Mouse (Mus musculus) forebrain, embryonic 12.5 days (tissue): ENCODE results near the gene Gcnt1. TPM values are rescaled to one million over a fixed set of nuclear protein-coding genes. Genes with fewer than 3 reads are reported as not detected.

ENCODE experiments used
- ATAC-seq: fragments of 200-750 bp; cut with Nextera tagmentation; 2 replicates; pipeline ENCODE4 v1.8.0; 2017; ENCODE audit warnings: moderate TSS enrichment; ENCODE audit not compliant: low FRiP score
- H3K27ac ChIP-seq: fragments of 300-500 bp; sonication (generic); 2 replicates; pipeline ENCODE4 v1.5.1; 2016; ENCODE audit warnings: mild to moderate bottlenecking
- H3K27me3 ChIP-seq: fragments of 300-500 bp; sonication (generic); 2 replicates; pipeline ENCODE4 v1.6.1; 2016; ENCODE audit warnings: mild to moderate bottlenecking
- H3K36me3 ChIP-seq: fragments of 300-500 bp; sonication (generic); replicated peaks from 2 replicates; pipeline ENCODE4 v1.6.1; 2016; ENCODE audit warnings: mild to moderate bottlenecking
- H3K4me1 ChIP-seq: fragments of 300-500 bp; sonication (generic); 2 replicates; pipeline ENCODE4 v1.6.1; 2016
- H3K4me2 ChIP-seq: fragments of 300-500 bp; sonication (generic); 2 replicates; pipeline ENCODE4 v1.6.1; 2016; ENCODE audit warnings: mild to moderate bottlenecking, moderate library complexity
- H3K4me3 ChIP-seq: fragments of 300-500 bp; sonication (generic); replicated peaks from 2 replicates; pipeline ENCODE4 v1.5.1; 2016; ENCODE audit warnings: mild to moderate bottlenecking
- H3K9ac ChIP-seq: fragments of 300-500 bp; sonication (generic); 2 replicates; pipeline ENCODE4 v1.6.1; 2016; ENCODE audit warnings: mild to moderate bottlenecking
- H3K9me3 ChIP-seq: fragments of 300-500 bp; sonication (generic); 2 replicates; pipeline ENCODE4 v1.6.1; 2016
- WGBS: fragments of 180-500 bp; shearing (Covaris S2); methylation state at CpG from one replicate; pipeline ENCODE4 v1.1.7; 2016; 5-methylcytosine and 5-hydroxymethylcytosine counted together
- polyA plus RNA-seq: library from polyadenylated mRNA; unstranded; fragments of >200 nt; fragmentation: Nextera tagmentation; extraction: Ambion mirVana; gene quantifications from 2 replicates; pipeline ENCODE4 v1.2.1, GENCODE M21; 2016

The Gcnt1 gene
- polyA plus RNA-seq, 1 experiment from 2014 or later = 2.3 TPM

GRCm38 (mm10) chr19:17364741-17365140 is 7.9 kb downstream of the Gcnt1 start:
- H3K9me3 ChIP-seq = no peaks in the 10 kb centered on the region
- no peak overlapping the region for H3K27ac ChIP-seq
- no peaks in the 10 kb centered on the region for H3K27me3 ChIP-seq
- H3K4me1 ChIP-seq = no peaks in the 10 kb centered on the region
- H3K9ac ChIP-seq = no peak overlapping the region
- H3K4me2 ChIP-seq = no peak overlapping the region
- 38% methylated on average over 3 of the region's 3 CpGs for WGBS
- no peaks in the 10 kb centered on the region for H3K36me3 ChIP-seq
- ATAC-seq = no peak
- H3K4me3 ChIP-seq = no peak overlapping the region

GRCm38 (mm10) chr19:17361181-17361580 is 11.5 kb downstream of the Gcnt1 start:
- ATAC-seq = no peak
- 83% methylated on average over 2 of the region's 2 CpGs for WGBS

GRCm38 (mm10) chr19:17359315-17359890 is 13.2 kb downstream of the Gcnt1 start:
- Histone ChIP-seq H3K4me2 (no peak overlapping the region), H3K4me1 (peaks cover 6% of the 10 kb centered on the region), H3K27me3 (peaks cover 31% of the 10 kb centered on the region), H3K27ac (no peak overlapping the region), H3K9ac (no peak overlapping the region), H3K4me3 (no peak overlapping the region), H3K9me3 (no peaks in the 10 kb centered on the region), H3K36me3 (no peaks in the 10 kb centered on the region)
- no peak for ATAC-seq
- WGBS = 83% methylated on average over 14 of the region's 14 CpGs

More at GRCm38 (mm10) chr19:17361181-17361580, 11.5 kb downstream of the Gcnt1 start:
- Histone ChIP-seq H3K27me3 (peaks cover 16% of the 10 kb centered on the region), H3K27ac (no peak overlapping the region), H3K4me2 (no peak overlapping the region), H3K36me3 (no peaks in the 10 kb centered on the region), H3K9ac (no peak overlapping the region), H3K9me3 (no peaks in the 10 kb centered on the region), H3K4me3 (no peak overlapping the region), H3K4me1 (peaks cover 5% of the 10 kb centered on the region)

- Histone ChIP-seq H3K27me3 (peaks cover 34% of the 10 kb centered on the region), H3K9me3 (no peaks in the 10 kb centered on the region), H3K36me3 (no peaks in the 10 kb centered on the region), H3K9ac (no peak overlapping the region), H3K4me3 (no peak overlapping the region), H3K27ac (no peak overlapping the region), H3K4me2 (no peak overlapping the region), H3K4me1 (peaks cover 6% of the 10 kb centered on the region)
- WGBS = 56% methylated on average over 3 of the region's 3 CpGs
- ATAC-seq = no peak
Measured at GRCm38 (mm10) chr19:17357391-17357790, 15.3 kb downstream of the Gcnt1 start.

GRCm38 (mm10) chr19:17356932-17357331 is 15.7 kb downstream of the Gcnt1 start:
- 72% methylated on average over 6 of the region's 6 CpGs for WGBS
- no peaks in the 10 kb centered on the region for H3K9me3 ChIP-seq
- no peak overlapping the region for H3K27ac ChIP-seq
- H3K4me3 ChIP-seq = no peak overlapping the region
- H3K9ac ChIP-seq = no peak overlapping the region
- ATAC-seq = no peak
- H3K4me1 ChIP-seq = peaks cover 6% of the 10 kb centered on the region
- no peak overlapping the region for H3K4me2 ChIP-seq
- H3K36me3 ChIP-seq = no peaks in the 10 kb centered on the region
- H3K27me3 ChIP-seq = peaks cover 34% of the 10 kb centered on the region

- ATAC-seq = peak; percentile 86
- Histone ChIP-seq H3K36me3 (no peaks in the 10 kb centered on the region), H3K9ac (peak overlapping the region; percentile 38), H3K9me3 (no peaks in the 10 kb centered on the region), H3K4me3 (peak overlapping the region; percentile 43), H3K27ac (no peak overlapping the region), H3K4me1 (peaks cover 6% of the 10 kb centered on the region), H3K4me2 (peak overlapping the region; percentile 91), H3K27me3 (peaks cover 34% of the 10 kb centered on the region)
- 1% methylated on average over 50 of the region's 50 CpGs for WGBS
Measured at GRCm38 (mm10) chr19:17355950-17356867, 16.4 kb downstream of the Gcnt1 start.

- 36% methylated on average over 4 of the region's 4 CpGs for WGBS
- no peaks in the 10 kb centered on the region for H3K9me3 ChIP-seq
- H3K9ac ChIP-seq = no peak overlapping the region
- peaks cover 34% of the 10 kb centered on the region for H3K27me3 ChIP-seq
- peak overlapping the region; percentile 91; the same call in 1 of the 2 replicates for H3K4me2 ChIP-seq
- H3K4me3 ChIP-seq = no peak overlapping the region
- no peak overlapping the region for H3K27ac ChIP-seq
- ATAC-seq = no peak
- H3K4me1 ChIP-seq = peaks cover 6% of the 10 kb centered on the region
- H3K36me3 ChIP-seq = no peaks in the 10 kb centered on the region
Measured at GRCm38 (mm10) chr19:17355361-17355760, 17.3 kb downstream of the Gcnt1 start.

- Histone ChIP-seq H3K4me2 (no peak overlapping the region), H3K36me3 (no peaks in the 10 kb centered on the region), H3K9ac (no peak overlapping the region), H3K27ac (no peak overlapping the region), H3K9me3 (no peaks in the 10 kb centered on the region), H3K4me1 (peaks cover 6% of the 10 kb centered on the region), H3K4me3 (no peak overlapping the region), H3K27me3 (peaks cover 34% of the 10 kb centered on the region)
- ATAC-seq = no peak
- 77% methylated on average over 4 of the region's 4 CpGs for WGBS
Measured at GRCm38 (mm10) chr19:17354797-17355196, 17.8 kb downstream of the Gcnt1 start.

GRCm38 (mm10) chr19:17354362-17354761 is 18.3 kb downstream of the Gcnt1 start:
- Histone ChIP-seq H3K9me3 (no peaks in the 10 kb centered on the region), H3K36me3 (no peaks in the 10 kb centered on the region), H3K27me3 (peaks cover 34% of the 10 kb centered on the region), H3K4me3 (no peak overlapping the region), H3K9ac (no peak overlapping the region), H3K27ac (no peak overlapping the region), H3K4me1 (peaks cover 6% of the 10 kb centered on the region), H3K4me2 (no peak overlapping the region)
- no peak for ATAC-seq
- WGBS = 80% methylated on average over 4 of the region's 4 CpGs

GRCm38 (mm10) chr19:17353727-17354126 is 18.9 kb downstream of the Gcnt1 start:
- no peak overlapping the region for H3K4me3 ChIP-seq
- H3K36me3 ChIP-seq = no peaks in the 10 kb centered on the region
- no peaks in the 10 kb centered on the region for H3K9me3 ChIP-seq
- no peak overlapping the region for H3K9ac ChIP-seq
- peaks cover 34% of the 10 kb centered on the region for H3K27me3 ChIP-seq
- peaks cover 6% of the 10 kb centered on the region for H3K4me1 ChIP-seq
- no peak overlapping the region for H3K4me2 ChIP-seq
- WGBS = 72% methylated on average over 8 of the region's 8 CpGs
- no peak overlapping the region for H3K27ac ChIP-seq
- no peak for ATAC-seq

- Histone ChIP-seq H3K4me2 (no peak overlapping the region), H3K27ac (no peak overlapping the region), H3K4me3 (no peak overlapping the region), H3K27me3 (no peaks in the 10 kb centered on the region), H3K36me3 (no peaks in the 10 kb centered on the region), H3K9me3 (no peaks in the 10 kb centered on the region), H3K4me1 (no peaks in the 10 kb centered on the region), H3K9ac (no peak overlapping the region)
- no peak for ATAC-seq
- WGBS = 88% methylated on average over 2 of the region's 2 CpGs
Measured at GRCm38 (mm10) chr19:17347852-17348251, 24.8 kb downstream of the Gcnt1 start.

- no peak overlapping the region for H3K4me2 ChIP-seq
- WGBS = 100% methylated on average over 3 of the region's 3 CpGs
- no peaks in the 10 kb centered on the region for H3K4me1 ChIP-seq
- H3K27me3 ChIP-seq = no peaks in the 10 kb centered on the region
- H3K9ac ChIP-seq = no peak overlapping the region
- H3K27ac ChIP-seq = no peak overlapping the region
- H3K4me3 ChIP-seq = no peak overlapping the region
- H3K36me3 ChIP-seq = no peaks in the 10 kb centered on the region
- no peak for ATAC-seq
- H3K9me3 ChIP-seq = no peaks in the 10 kb centered on the region
Measured at GRCm38 (mm10) chr19:17346716-17347474, 25.7 kb downstream of the Gcnt1 start.
